Mouse (Mus musculus) lung, embryonic 15.5 days (tissue): Measurements from ENCODE around the gene Nedd8. TPM values are rescaled to one million over a fixed set of nuclear protein-coding genes. Genes with fewer than 3 reads are reported as not detected.

Experiments
- polyA plus RNA-seq: library from polyadenylated mRNA; unstranded; fragments of >200 nt; fragmentation: Nextera tagmentation; extraction: Ambion mirVana; gene quantifications from 2 replicates; pipeline ENCODE4 v1.2.1, GENCODE M21; 2015

The Nedd8 gene
- polyA plus RNA-seq, 1 experiment from 2014 or later = 509 TPM

Other genes with a start within 250 kb of the Nedd8 start
- gene Dhrs4, start 193.4 kb downstream of the Nedd8 start, polyA plus RNA-seq = 112 and 114 TPM in 2 replicates
- gene Carmil3, start 181.5 kb downstream of the Nedd8 start, polyA plus RNA-seq = 1.3 and 1.6 TPM in 2 replicates
- 0.11 and 0.23 TPM in 2 replicates for gene Cpne6, start 161.7 kb downstream of the Nedd8 start, polyA plus RNA-seq
- not detected in 2 replicates for gene Nrl, start 147.1 kb downstream of the Nedd8 start, polyA plus RNA-seq
- gene Pck2, start 131.9 kb downstream of the Nedd8 start, polyA plus RNA-seq = 66.0 and 67.2 TPM in 2 replicates
- gene Dcaf11, start 112.1 kb downstream of the Nedd8 start, polyA plus RNA-seq = 67.7 and 72.6 TPM in 2 replicates
- gene A730061H03Rik, start 111.7 kb downstream of the Nedd8 start, polyA plus RNA-seq = 0.79 and 1.2 TPM in 2 replicates
- 3.3 and 3.7 TPM in 2 replicates for gene Fitm1, start 96.5 kb downstream of the Nedd8 start, polyA plus RNA-seq
- 168 and 171 TPM in 2 replicates for gene Psme1, start 94.0 kb downstream of the Nedd8 start, polyA plus RNA-seq
- gene Emc9, start 86.8 kb downstream of the Nedd8 start, polyA plus RNA-seq = 4.1 and 5.1 TPM in 2 replicates
- gene Psme2, start 81.0 kb downstream of the Nedd8 start, polyA plus RNA-seq = 234 and 238 TPM in 2 replicates
- gene Rnf31, start 80.4 kb downstream of the Nedd8 start, polyA plus RNA-seq = 14.5 and 16.0 TPM in 2 replicates
- 12.5 and 14.4 TPM in 2 replicates for gene Irf9, start 68.6 kb downstream of the Nedd8 start, polyA plus RNA-seq
- 22.9 and 25.5 TPM in 2 replicates for gene Rec8, start 54.1 kb downstream of the Nedd8 start, polyA plus RNA-seq
- gene Ipo4, start 36.2 kb downstream of the Nedd8 start, polyA plus RNA-seq = 81.2 and 95.6 TPM in 2 replicates
- gene Gm49378, start 34.2 kb downstream of the Nedd8 start, polyA plus RNA-seq = 0.44 and 2.0 TPM in 2 replicates
- 119 and 126 TPM in 2 replicates for gene Tm9sf1, start 28.3 kb downstream of the Nedd8 start, polyA plus RNA-seq
- gene Tssk4, start 21.9 kb downstream of the Nedd8 start, polyA plus RNA-seq = 0.88 and 1.1 TPM in 2 replicates
- 56.5 TPM in 2 replicates for gene Mdp1, start 11.6 kb downstream of the Nedd8 start, polyA plus RNA-seq
- gene Gmpr2, start 183 bp downstream of the Nedd8 start, polyA plus RNA-seq = 60.2 and 68.1 TPM in 2 replicates
- 46.9 and 48.3 TPM in 2 replicates for gene Tinf2, start 9.7 kb upstream of the Nedd8 start, polyA plus RNA-seq
- 2.2 and 2.8 TPM in 2 replicates for gene Tgm1, start 41.8 kb upstream of the Nedd8 start, polyA plus RNA-seq
- 31.8 and 33.2 TPM in 2 replicates for gene Rabggta, start 50.1 kb upstream of the Nedd8 start, polyA plus RNA-seq
- 86.7 and 88.4 TPM in 2 replicates for gene Dhrs1, start 73.6 kb upstream of the Nedd8 start, polyA plus RNA-seq
- 39.2 and 41.4 TPM in 2 replicates for gene Nop9, start 73.6 kb upstream of the Nedd8 start, polyA plus RNA-seq
- gene Cideb, start 86.3 kb upstream of the Nedd8 start, polyA plus RNA-seq = 0.55 and 0.80 TPM in 2 replicates
- gene Ltb4r2, start 89.3 kb upstream of the Nedd8 start, polyA plus RNA-seq = 0.25 and 0.35 TPM in 2 replicates
- gene Ltb4r1, start 93.8 kb upstream of the Nedd8 start, polyA plus RNA-seq = 1.7 and 2.6 TPM in 2 replicates
- 14.3 and 18.0 TPM in 2 replicates for gene Adcy4, start 112.0 kb upstream of the Nedd8 start, polyA plus RNA-seq
- 43.4 and 45.6 TPM in 2 replicates for gene Ripk3, start 116.7 kb upstream of the Nedd8 start, polyA plus RNA-seq
- 50.9 and 52.7 TPM in 2 replicates for gene Nfatc4, start 151.0 kb upstream of the Nedd8 start, polyA plus RNA-seq
- gene Nynrin, start 181.9 kb upstream of the Nedd8 start, polyA plus RNA-seq = 19.5 and 19.7 TPM in 2 replicates
- 0.88 and 1.2 TPM in 2 replicates for gene Cbln3, start 212.3 kb upstream of the Nedd8 start, polyA plus RNA-seq
- 18.3 and 18.8 TPM in 2 replicates for gene Khnyn, start 212.8 kb upstream of the Nedd8 start, polyA plus RNA-seq
- 51.8 and 52.9 TPM in 2 replicates for gene Sdr39u1, start 228.2 kb upstream of the Nedd8 start, polyA plus RNA-seq